Mouse (Mus musculus) limb, embryonic 13.5 days (tissue): ENCODE results near the gene Ifitm3. TPM values are rescaled to one million over a fixed set of nuclear protein-coding genes. Genes with fewer than 3 reads are reported as not detected.
"Not testable (repeated sequence)": the region's sequence is repeated elsewhere in the genome, so short reads cannot be mapped to it uniquely, and the experiment has no call there.

Experiments used
- ATAC-seq: fragments of 200-750 bp; cut with Nextera tagmentation; 2 replicates; pipeline ENCODE4 v1.8.0; 2017; ENCODE audit warnings: low read depth, moderate number of reproducible peaks, moderate TSS enrichment; ENCODE audit not compliant: low FRiP score
- H3K27ac ChIP-seq: fragments of 300-500 bp; sonication (generic); 2 replicates; pipeline ENCODE4 v1.5.1; 2015; ENCODE audit warnings: inconsistent platforms, mild to moderate bottlenecking, moderate library complexity
- H3K27me3 ChIP-seq: fragments of 300-500 bp; sonication (generic); 2 replicates; pipeline ENCODE4 v1.6.1; 2015; ENCODE audit warnings: mild to moderate bottlenecking, inconsistent platforms
- H3K36me3 ChIP-seq: fragments of 300-500 bp; sonication (generic); 2 replicates; pipeline ENCODE4 v1.6.1; 2015; ENCODE audit warnings: inconsistent platforms, mild to moderate bottlenecking, moderate library complexity
- H3K4me1 ChIP-seq: fragments of 300-500 bp; sonication (generic); 2 replicates; pipeline ENCODE4 v1.6.1; 2015; ENCODE audit warnings: inconsistent platforms
- H3K4me2 ChIP-seq: fragments of 300-500 bp; sonication (generic); replicated peaks from 2 replicates; pipeline ENCODE4 v1.6.1; 2015; ENCODE audit warnings: inconsistent platforms, mild to moderate bottlenecking, moderate library complexity
- H3K4me3 ChIP-seq: fragments of 300-500 bp; sonication (generic); 2 replicates; pipeline ENCODE4 v1.5.1; 2015; ENCODE audit warnings: moderate library complexity, mild to moderate bottlenecking, inconsistent platforms
- H3K9ac ChIP-seq: fragments of 300-500 bp; sonication (generic); 2 replicates; pipeline ENCODE4 v1.6.1; 2015; ENCODE audit warnings: mild to moderate bottlenecking, inconsistent platforms
- H3K9me3 ChIP-seq: fragments of 300-500 bp; sonication (generic); 2 replicates; pipeline ENCODE4 v1.6.1; 2016; ENCODE audit warnings: inconsistent platforms
- WGBS: fragments of 180-500 bp; shearing (Covaris S2); methylation state at CpG from one replicate; pipeline ENCODE4 v1.1.7; 2015; 5-methylcytosine and 5-hydroxymethylcytosine counted together
- polyA plus RNA-seq: library from polyadenylated mRNA; unstranded; fragments of >200 nt; fragmentation: Nextera tagmentation; extraction: Ambion mirVana; gene quantifications from 2 replicates; pipeline ENCODE4 v1.2.1, GENCODE M21; 2015

The Ifitm3 gene
- polyA plus RNA-seq, 1 experiment from 2014 or later = 121 TPM

DNA sequence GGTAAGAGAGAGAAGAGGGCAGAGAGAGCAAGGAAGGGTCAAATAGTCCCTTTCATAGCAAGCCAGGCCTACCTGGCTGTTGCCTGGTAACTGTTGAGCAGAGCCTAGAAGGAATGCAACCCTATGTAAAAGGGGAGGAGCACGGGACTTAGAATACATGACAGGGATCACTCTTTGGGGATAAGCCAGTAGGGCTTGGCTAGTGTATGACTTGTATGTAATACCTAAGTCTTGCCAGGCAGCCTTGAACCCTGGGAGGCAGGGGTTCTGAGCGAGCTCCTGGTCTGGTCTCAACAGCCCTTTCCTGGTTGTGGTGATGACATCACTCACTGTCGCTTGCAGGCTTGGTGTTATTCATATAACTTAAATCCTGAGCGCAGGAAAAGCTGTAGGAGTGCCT lies 21.5 kb downstream of the Ifitm3 start:
- 82% methylated on average over 4 of the region's 4 CpGs for WGBS
- no peak overlapping the region for H3K4me2 ChIP-seq
- H3K9me3 ChIP-seq = no peaks in the 10 kb centered on the region
- no peak for ATAC-seq
- H3K9ac ChIP-seq = no peak overlapping the region
- H3K36me3 ChIP-seq = no peaks in the 10 kb centered on the region
- H3K27ac ChIP-seq = no peak overlapping the region
- H3K4me3 ChIP-seq = no peak overlapping the region
- H3K27me3 ChIP-seq = no peaks in the 10 kb centered on the region
- peaks cover 15% of the 10 kb centered on the region for H3K4me1 ChIP-seq

DNA sequence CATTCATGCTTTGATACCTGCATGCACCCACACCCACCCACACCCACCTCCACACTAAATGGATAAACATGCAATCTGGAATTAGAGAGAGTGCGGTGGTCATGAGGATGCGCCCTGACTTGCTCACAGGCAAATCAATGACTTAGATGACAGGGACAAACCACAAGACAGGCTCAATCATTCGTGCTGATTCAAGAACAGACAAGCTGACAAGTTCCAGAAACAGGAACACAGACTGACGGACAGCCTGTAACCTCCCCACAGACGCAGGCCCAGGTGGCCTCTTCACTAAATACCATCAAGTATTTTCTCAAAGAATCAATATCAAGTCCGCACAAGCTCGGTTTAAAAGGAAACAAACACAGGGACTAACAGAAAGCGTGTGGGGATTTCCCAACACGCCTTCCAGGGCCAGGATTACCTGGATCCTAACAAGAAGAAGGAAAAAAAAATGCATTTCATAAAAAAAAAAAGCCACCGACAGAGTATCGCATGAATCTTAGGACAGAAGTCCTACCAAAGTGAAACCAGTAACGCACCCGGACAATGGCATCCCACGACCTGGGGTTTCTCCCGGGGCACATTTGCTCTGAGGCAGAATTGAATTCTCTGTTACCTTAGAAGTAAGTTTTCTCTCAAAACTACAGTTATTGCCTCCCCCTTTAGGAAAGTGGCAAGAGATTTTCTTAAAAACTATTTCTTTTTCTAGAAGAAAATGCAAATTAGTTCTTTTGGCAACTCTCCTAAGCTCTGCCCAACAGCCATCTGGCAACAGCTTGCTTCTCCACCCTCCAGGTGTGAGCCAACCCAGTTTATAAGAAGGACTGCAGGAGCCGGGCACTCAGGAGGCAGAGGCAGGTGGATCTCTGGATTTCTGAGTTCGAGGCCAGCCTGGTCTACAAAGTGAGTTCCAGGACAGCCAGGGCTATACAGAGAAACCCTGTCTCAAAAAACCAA lies 23.1 kb downstream of the Ifitm3 start:
- no peak overlapping the region for H3K9ac ChIP-seq
- no peaks in the 10 kb centered on the region for H3K36me3 ChIP-seq
- 81% methylated on average over 17 of the region's 17 CpGs for WGBS
- no peak overlapping the region for H3K27ac ChIP-seq
- no peak for ATAC-seq
- no peak overlapping the region for H3K4me3 ChIP-seq
- H3K9me3 ChIP-seq = no peaks in the 10 kb centered on the region
- H3K4me2 ChIP-seq = no peak overlapping the region
- H3K4me1 ChIP-seq = peaks cover 15% of the 10 kb centered on the region
- H3K27me3 ChIP-seq = no peaks in the 10 kb centered on the region

DNA sequence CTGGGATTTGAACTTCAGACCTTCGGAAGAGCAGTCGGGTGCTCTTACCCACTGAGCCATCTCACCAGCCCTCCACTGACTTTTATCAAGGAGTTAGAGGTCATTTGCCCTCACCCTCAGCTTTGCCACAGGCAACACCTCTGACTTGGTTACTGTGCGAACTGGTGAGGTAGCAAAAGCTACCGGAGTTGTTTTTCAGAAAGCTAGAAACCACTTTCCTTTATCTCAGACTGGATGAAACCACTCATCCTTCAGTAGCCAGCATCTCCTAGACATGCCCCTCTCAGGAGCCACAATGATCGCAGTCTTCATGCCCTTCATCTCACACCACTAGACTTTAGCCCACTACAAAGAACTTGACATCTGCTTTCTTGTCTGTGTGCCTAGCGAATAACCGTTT lies 27.6 kb downstream of the Ifitm3 start:
- no peak for ATAC-seq
- Histone ChIP-seq H3K36me3 (no peaks in the 10 kb centered on the region), H3K27ac (no peak overlapping the region), H3K9ac (no peak overlapping the region), H3K4me2 (no peak overlapping the region), H3K27me3 (no peaks in the 10 kb centered on the region), H3K4me3 (no peak overlapping the region), H3K9me3 (no peaks in the 10 kb centered on the region), H3K4me1 (no peaks in the 10 kb centered on the region)
- WGBS = 88% methylated on average over 7 of the region's 7 CpGs

DNA sequence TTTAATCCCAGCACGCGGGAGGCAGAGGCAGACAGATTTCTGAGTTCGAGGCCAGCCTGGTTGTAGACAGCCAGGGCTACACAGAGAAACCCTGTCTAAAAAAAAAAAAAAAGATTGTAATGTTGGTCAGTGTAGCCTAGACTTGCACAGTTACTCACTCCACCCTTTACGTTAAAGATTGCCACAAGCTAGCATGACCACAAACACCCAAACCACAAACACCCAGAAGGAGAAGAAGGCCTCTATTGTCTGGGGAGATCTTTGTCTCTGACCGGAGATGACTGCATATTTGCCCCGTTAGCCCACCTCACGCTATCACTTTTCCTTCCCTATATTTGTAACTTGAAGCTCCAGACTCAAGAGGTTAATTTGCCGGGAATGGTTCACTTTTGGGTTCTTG lies 28.9 kb downstream of the Ifitm3 start:
- Histone ChIP-seq H3K27me3 (no peaks in the 10 kb centered on the region), H3K9ac (no peak overlapping the region), H3K4me3 (no peak overlapping the region), H3K36me3 (no peaks in the 10 kb centered on the region), H3K27ac (no peak overlapping the region), H3K9me3 (no peaks in the 10 kb centered on the region), H3K4me2 (no peak overlapping the region), H3K4me1 (no peaks in the 10 kb centered on the region)
- ATAC-seq = no peak
- 91% methylated on average over 8 of the region's 8 CpGs for WGBS

DNA sequence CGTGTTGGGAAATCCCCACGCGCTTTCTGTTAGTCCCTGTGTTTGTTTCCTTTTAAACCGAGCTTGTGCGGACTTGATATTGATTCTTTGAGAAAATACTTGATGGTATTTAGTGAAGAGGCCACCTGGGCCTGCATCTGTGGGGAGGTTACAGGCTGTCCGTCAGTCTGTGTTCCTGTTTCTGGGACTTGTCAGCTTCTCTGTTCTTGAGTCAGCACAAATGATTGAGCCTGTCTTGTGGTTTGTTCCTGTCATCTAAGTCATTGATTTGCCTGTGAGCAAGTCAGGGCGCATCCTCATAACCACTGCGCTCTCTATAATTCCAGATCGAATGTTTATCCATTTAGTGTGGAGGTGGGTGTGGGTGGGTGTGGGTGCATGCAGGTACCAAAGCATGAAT lies 33.9 kb downstream of the Ifitm3 start:
- not testable (repeated sequence) for H3K27me3 ChIP-seq, H3K4me3 ChIP-seq, ATAC-seq, H3K4me2 ChIP-seq, H3K36me3 ChIP-seq, H3K9me3 ChIP-seq, H3K27ac ChIP-seq, H3K9ac ChIP-seq
- whole genome bisulfite sequencing = 86% methylated on average over 9 of the region's 9 CpGs
- peaks cover 22% of the 10 kb centered on the region for H3K4me1 ChIP-seq

DNA sequence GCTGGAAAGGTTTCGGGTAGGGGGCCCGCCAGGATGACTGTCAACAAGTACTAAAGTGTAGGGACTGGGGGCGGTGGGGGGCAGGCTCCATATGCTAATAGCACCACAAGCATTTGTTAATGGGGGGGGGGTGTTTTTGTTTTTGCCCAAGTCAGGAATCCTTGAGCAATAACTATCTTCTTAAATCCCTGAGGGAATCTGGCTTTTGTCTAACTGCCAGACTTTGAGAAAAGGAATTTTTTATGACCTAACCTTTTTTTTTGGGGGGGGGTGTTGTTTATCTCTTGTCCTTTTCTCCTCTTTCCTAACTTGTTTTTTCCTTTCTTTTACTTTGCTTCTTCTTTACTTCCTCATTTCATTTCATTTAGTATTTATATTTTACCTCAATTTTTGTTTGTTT lies 35.1 kb downstream of the Ifitm3 start:
- Histone ChIP-seq H3K36me3 (no peaks in the 10 kb centered on the region), H3K9ac (no peak overlapping the region), H3K27me3 (no peaks in the 10 kb centered on the region), H3K4me3 (no peak overlapping the region), H3K4me2 (no peak overlapping the region), H3K9me3 (no peaks in the 10 kb centered on the region), H3K27ac (no peak overlapping the region), H3K4me1 (peaks cover 31% of the 10 kb centered on the region)
- ATAC-seq = no peak
- WGBS = 28% methylated on average over 3 of the region's 3 CpGs

DNA sequence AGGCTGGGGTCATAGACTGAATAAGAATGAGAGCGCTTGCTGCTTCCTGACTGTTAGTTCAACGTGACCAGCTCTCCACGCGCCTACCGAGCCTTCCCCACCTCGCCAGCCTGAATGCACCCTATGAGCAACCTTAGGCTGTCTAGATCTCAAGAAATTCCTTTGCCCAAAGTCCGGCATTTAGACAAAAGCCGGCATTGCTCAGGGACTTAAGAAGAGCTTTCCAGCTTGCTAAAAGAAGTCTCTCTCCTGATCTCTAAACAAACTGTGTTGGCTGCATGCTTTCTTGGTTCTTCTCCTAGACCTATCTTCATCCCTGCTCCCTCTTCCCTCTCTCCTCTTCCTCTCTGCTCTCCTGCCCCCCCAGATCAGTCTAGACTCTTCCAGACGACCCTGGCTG lies 35.6 kb downstream of the Ifitm3 start:
- Histone ChIP-seq H3K4me1 (peaks cover 31% of the 10 kb centered on the region), H3K4me2 (0 out of 2 replicates have a peak overlapping the region, but pooled peaks have one; percentile 11), H3K4me3 (no peak overlapping the region), H3K27ac (no peak overlapping the region), H3K9ac (no peak overlapping the region), H3K36me3 (no peaks in the 10 kb centered on the region), H3K9me3 (no peaks in the 10 kb centered on the region), H3K27me3 (no peaks in the 10 kb centered on the region)
- WGBS = 25% methylated on average over 9 of the region's 9 CpGs
- ATAC-seq = no peak

DNA sequence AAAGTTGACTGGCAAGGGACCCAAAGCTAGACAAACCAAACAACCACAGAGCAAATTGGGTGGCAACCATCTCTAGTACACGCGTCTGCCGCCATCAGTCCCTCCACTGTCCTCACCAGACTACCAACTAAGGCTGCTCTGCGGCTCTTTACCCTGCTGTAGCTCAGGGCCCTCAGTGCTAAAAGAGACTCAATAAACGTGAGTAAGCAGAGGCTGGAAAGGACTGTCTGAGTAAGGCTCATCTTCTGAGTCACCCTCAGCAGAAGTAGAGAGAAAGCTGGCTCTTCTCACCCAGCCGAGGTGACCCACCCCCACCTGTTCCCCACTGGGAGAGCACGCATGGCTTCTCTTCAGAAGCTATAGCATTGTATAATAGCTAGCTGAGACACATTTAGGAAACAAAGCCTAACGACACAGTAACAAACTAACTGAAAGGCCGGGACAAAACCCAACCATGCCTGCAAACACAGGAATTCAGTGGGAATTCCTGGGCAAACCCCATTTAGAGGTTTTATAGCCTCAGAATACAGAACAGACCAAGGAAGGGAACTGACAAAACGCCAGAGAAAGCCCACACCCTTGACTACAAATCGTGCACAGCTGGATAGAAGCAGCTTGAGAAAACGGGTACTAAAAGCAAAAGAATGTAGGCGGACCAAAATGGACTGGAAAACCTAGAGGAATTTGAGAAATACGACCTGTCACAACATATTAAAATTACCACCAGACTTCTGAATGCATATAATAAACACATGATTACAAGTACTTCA lies 37.0 kb downstream of the Ifitm3 start:
- no peak overlapping the region for H3K4me3 ChIP-seq
- H3K36me3 ChIP-seq = no peaks in the 10 kb centered on the region
- no peaks in the 10 kb centered on the region for H3K27me3 ChIP-seq
- 18% methylated on average over 14 of the region's 14 CpGs for WGBS
- H3K9ac ChIP-seq = peak overlapping the region; percentile 13; the same call in 1 of the 2 replicates
- H3K9me3 ChIP-seq = no peaks in the 10 kb centered on the region
- peak overlapping the region; percentile 77 for H3K27ac ChIP-seq
- no peak; the same call in 1 of the 2 replicates for ATAC-seq
- peaks cover 31% of the 10 kb centered on the region for H3K4me1 ChIP-seq
- peak overlapping the region; percentile 19; the same call in 1 of the 2 replicates for H3K4me2 ChIP-seq

DNA sequence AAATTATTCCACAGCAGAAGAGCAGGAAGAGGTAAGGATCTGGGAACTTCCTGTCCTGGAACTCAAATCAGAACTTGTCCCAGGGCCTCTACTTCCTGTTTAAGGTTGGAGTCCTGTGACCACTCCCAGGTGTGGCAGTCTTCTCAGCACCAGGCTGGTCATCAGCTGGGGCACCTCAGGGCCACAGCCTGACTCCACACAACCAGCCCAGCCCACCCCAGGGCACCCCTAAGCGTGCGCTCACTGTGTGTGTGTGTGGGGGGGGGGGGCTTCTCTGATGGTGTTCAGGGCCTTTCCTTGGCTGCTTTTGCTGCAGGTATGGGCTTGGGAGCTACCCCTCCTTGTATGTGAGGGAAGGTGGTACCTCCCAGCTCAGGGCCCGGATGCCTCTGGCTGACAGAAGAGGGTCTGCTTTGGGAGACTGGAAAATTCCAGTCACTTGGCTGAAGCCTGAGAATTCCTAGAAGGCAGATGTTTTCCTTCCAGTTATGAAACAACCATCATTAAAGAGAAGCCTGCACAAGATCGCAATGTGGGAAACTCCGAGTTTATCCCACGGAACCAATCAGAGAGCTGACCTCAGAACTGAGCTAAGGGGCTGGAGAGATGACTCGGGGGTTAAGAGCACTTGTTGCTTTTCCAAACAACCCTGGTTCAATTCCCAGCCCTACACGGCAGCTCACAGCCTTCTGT lies 38.9 kb downstream of the Ifitm3 start:
- peak overlapping the region; percentile 65 for H3K27ac ChIP-seq
- 54% methylated on average over 8 of the region's 8 CpGs for WGBS
- peaks cover 46% of the 10 kb centered on the region for H3K4me1 ChIP-seq
- no peak overlapping the region for H3K4me2 ChIP-seq
- no peaks in the 10 kb centered on the region for H3K36me3 ChIP-seq
- no peaks in the 10 kb centered on the region for H3K27me3 ChIP-seq
- peak; percentile 52; the same call in 1 of the 2 replicates for ATAC-seq
- no peak overlapping the region for H3K4me3 ChIP-seq
- H3K9me3 ChIP-seq = no peaks in the 10 kb centered on the region
- no peak overlapping the region for H3K9ac ChIP-seq

DNA sequence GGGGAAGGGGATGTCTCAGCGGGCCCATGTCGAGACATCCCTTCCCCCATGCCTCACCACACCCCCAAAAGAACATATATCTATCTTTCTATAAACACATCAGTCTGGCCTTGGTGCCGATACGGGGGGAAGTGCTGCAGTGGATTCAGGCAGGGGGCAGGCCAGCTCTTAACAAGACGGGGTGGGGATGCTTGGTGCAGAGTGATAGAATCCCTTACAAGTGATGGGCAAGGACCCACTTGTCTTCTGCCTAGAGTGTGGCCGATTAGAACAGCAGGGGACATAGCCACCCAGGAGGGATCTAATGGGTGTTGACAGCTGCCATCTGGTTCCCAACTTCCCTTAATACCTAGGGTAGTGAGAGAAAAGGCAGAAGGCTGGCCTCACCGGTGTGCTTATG lies 39.6 kb downstream of the Ifitm3 start:
- Histone ChIP-seq H3K9me3 (no peaks in the 10 kb centered on the region), H3K4me3 (no peak overlapping the region), H3K36me3 (no peaks in the 10 kb centered on the region), H3K27me3 (no peaks in the 10 kb centered on the region), H3K4me1 (peaks cover 46% of the 10 kb centered on the region), H3K27ac (peak overlapping the region; percentile 65; the same call in 1 of the 2 replicates), H3K4me2 (no peak overlapping the region), H3K9ac (no peak overlapping the region)
- no peak for ATAC-seq
- WGBS = 40% methylated on average over 7 of the region's 7 CpGs

DNA sequence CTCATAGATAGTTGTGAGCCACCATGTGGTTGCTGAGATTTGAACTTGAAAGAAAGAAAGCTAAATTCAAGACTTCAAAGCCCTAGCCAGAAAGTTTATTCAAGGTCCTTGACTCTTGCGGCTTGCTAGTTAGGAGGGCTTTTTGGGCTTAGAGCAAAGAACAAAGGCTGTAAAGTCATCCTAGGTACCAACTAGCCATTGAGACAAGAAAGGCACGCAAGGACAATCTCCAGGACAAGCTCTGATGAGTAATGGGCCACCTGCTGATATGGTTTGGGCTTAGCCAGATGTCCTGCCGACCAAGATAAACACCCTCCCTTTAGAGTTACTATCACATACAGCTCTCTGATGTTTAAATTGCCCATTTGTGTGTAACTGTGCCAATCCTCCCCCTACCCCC lies 41.9 kb downstream of the Ifitm3 start:
- H3K9me3 ChIP-seq, H3K27me3 ChIP-seq, H3K27ac ChIP-seq, H3K36me3 ChIP-seq, ATAC-seq, H3K4me3 ChIP-seq, H3K9ac ChIP-seq: not testable (repeated sequence)
- peaks cover 32% of the 10 kb centered on the region for H3K4me1 ChIP-seq
- H3K4me2 ChIP-seq = peak overlapping the region; percentile 42
- WGBS = 29% methylated on average over 3 of the region's 3 CpGs
